Mouse (Mus musculus) E14TG2a.4 (cell line): ENCODE measurements around the gene Slc12a9.

ENCODE experiments used
- CTCF ChIP-seq: conservative IDR thresholded peaks from 2 replicates; pipeline ENCODE4 v1.5.1; 2014; ENCODE audit warnings: low read length
- NANOG ChIP-seq: IDR thresholded peaks from 2 replicates; pipeline ENCODE4 v1.6.1; 2014; ENCODE audit warnings: borderline replicate concordance, low read length, mixed read lengths

DNA sequence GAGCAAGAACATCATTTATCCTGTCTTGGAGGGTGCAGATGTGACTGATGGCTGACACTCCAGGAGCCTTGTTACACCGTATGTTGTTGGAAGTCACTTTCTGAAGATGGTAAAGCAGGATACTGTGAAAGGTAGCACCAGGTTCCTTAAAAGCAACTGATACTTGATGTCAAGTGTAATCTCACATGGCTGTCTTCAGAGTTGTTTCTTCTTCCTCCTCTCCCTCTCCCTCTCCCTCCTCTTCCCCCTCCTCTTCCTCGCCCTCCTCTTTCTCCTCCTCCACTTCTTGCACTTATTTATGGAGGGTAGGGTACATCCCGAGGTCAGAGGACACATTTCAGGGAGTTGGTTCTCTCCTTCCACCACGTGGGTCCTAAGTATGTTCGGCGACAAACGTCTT is 47.4 kb downstream of the Slc12a9 start:
- TF ChIP-seq CTCF: no peak
- TF ChIP-seq NANOG: no peak
